Mouse (Mus musculus) myocyte (in vitro differentiated cells): Measurements from ENCODE around the gene Kcnk2.

Experiments
- MYOD1 ChIP-seq, 3 experiments: IDR thresholded peaks; one replicate each; pipeline ENCODE4 v1.6.1; 2011; ENCODE audit warnings: control low read depth in 2 of 3, low read depth in 2 of 3, mild to moderate bottlenecking in 2 of 3, moderate library complexity in 1 of 3; ENCODE audit not compliant: insufficient read length in 2 of 3, control insufficient read depth in 1 of 3
- POLR2A ChIP-seq: IDR thresholded peaks from one replicate; pipeline ENCODE4 v1.6.1; 2011; ENCODE audit warnings: low read depth, mild to moderate bottlenecking, control low read depth, moderate library complexity; ENCODE audit not compliant: insufficient read length

GRCm38 (mm10) chr1:189177746-189178145 is 224.3 kb downstream of the Kcnk2 start:
- TF ChIP-seq MYOD1 (IDR thresholded peaks at IDR 0.05; ENCODE audit: control insufficient read depth in 1 of 3, insufficient read length in 2 of 3, low read depth in 2 of 3) (no peak), POLR2A (no peak)
